ENCODE assay signal across 12 mouse cellular contexts in the genomic region with DNA sequence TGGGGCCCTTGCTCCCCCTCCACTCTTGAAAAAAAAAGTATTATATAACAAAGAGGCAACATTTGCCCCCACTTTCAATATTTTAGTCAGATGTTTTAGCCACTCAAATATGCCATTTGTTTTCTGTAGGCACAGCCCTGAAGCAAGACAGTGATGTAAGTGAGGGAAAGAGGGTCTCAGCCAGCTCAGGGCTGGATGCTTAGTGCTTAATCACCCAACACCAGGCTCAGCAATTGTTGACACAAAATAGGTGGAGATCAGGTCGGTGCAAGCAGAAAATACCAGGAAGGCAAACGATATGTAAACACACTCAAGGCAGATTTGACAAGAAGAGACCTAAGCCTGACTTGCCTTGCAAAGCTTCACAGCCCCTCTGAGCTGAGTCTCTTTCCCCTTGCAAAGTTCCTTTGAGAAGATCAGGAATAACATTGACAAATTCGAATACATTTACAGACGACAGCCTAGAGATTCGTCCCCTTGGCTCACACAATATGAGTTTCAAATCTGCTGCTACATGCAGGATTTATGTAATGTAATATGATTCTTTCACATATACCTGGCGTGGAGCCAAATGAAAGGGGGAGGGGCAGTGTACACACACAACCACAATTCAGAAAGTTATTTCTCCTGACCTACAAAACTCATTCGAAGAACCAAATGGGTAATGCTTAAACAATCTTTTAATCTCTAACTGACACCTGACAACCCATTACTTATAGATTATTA.
DNase-seq lines count a peak whose midpoint lies in the region; ATAC-seq and TF ChIP-seq lines count a peak whose summit lies in the region.
"Had no signal": no experiment of that assay in that cellular context is flagged by ENCODE, and none has a peak within 500 bp of the region (broad histone marks: within the 10 kb centered on the region; RNA-seq: fewer than 3 reads in every experiment).

No protein-coding gene starts in this region.

- intact Hi-C loops in left cerebral cortex, postnatal 10 days (cut with DNase I): no loop called here

- no peak for TF ChIP-seq RAD21 in MEL (IDR thresholded peaks at IDR 0.05; ENCODE audit: low read depth, low read length)

- peaks cover 28 to 35% of the 10 kb centered on the region in 2 experiments for H3K4me1 ChIP-seq in MEL (ENCODE audit: control insufficient read depth in 1 of 2, insufficient read depth in 2 of 2, low read length in 2 of 2)
- H3K4me1 ChIP-seq in lung, postnatal 0 days (ENCODE audit: insufficient read depth, low read depth, low read length): no peaks in the 10 kb centered on the region
- H3K4me1 ChIP-seq: limb, embryonic 15.5 days had no signal

- peak overlapping the region; percentile 40 for H3K9ac ChIP-seq in MEL (ENCODE audit: control insufficient read depth, low read depth, low read length, poor library complexity, severe bottlenecking)
- H3K9ac ChIP-seq in lung, postnatal 0 days (replicated peaks; ENCODE audit: low read depth): no peak overlapping the region
- H3K9ac ChIP-seq: forebrain, postnatal 0 days; limb, embryonic 15.5 days had no signal

- DNase-seq in embryo, embryonic 11 days: peak; percentile 29
- DNase-seq in embryo, embryonic 9.5 days (ENCODE audit: extremely low spot score): no peak
- DNase-seq in kidney, postnatal 14 days: peak; percentile 18
- DNase-seq in kidney, adult 18-20 months: no peak
- peak; percentile 78 for DNase-seq in MEL (ENCODE audit: low read depth, low spot score)
- DNase-seq in lung, postnatal 0 days (ENCODE audit: low spot score): peak; percentile 54
- DNase-seq in left cerebral cortex, postnatal 10 days (ENCODE audit: extremely low spot score in 1 of 2, low spot score in 2 of 2): no peak
- DNase-seq in spleen, adult 12 weeks (ENCODE audit: low spot score): no peak
- DNase-seq: forebrain, postnatal 0 days had no signal

- ATAC-seq in lung, postnatal 0 days: peak; percentile 37; the same call in 1 of the 2 replicates
- ATAC-seq: CD4-positive, CD25-positive, alpha-beta regulatory T cell, adult 4 months; forebrain, postnatal 0 days; inflammation-experienced regulatory T-cells, adult 6 months had no signal

- H3K4me3 ChIP-seq in MEL (ENCODE audit: control insufficient read depth in 1 of 2, insufficient read depth in 1 of 2, low read depth in 2 of 2, low read length in 2 of 2): peak overlapping the region in 1 of 2 experiments; percentile 2; a peak in 1 of 4 replicates
- no peak overlapping the region for H3K4me3 ChIP-seq in lung, postnatal 0 days (ENCODE audit: low read depth, low read length)
- H3K4me3 ChIP-seq: limb, embryonic 15.5 days had no signal

- H3K36me3 ChIP-seq in MEL (ENCODE audit: control insufficient read depth in 1 of 2, insufficient read depth in 2 of 2, low read length in 2 of 2): peaks cover 0 to 46% of the 10 kb centered on the region in 2 experiments; a peak in 2 of 4 replicates
- H3K36me3 ChIP-seq in lung, postnatal 0 days (ENCODE audit: insufficient read depth, low read length): no peaks in the 10 kb centered on the region
- H3K36me3 ChIP-seq: limb, embryonic 15.5 days had no signal

- H3K9me3 ChIP-seq in MEL (replicated peaks; ENCODE audit: insufficient read depth, low read length): no peaks in the 10 kb centered on the region
- no peaks in the 10 kb centered on the region for H3K9me3 ChIP-seq in lung, postnatal 0 days (ENCODE audit: low read length)
- H3K9me3 ChIP-seq: limb, embryonic 15.5 days had no signal

- no peaks in the 10 kb centered on the region for H3K27me3 ChIP-seq in MEL (ENCODE audit: control insufficient read depth in 1 of 2, insufficient read depth in 2 of 2, low read length in 2 of 2)
- no peaks in the 10 kb centered on the region for H3K27me3 ChIP-seq in lung, postnatal 0 days (replicated peaks; ENCODE audit: insufficient read depth, low read length)

- TF ChIP-seq EP300 in MEL (IDR thresholded peaks at IDR 0.05; ENCODE audit: low read depth in 1 of 2, low read length in 2 of 2): peak; percentile 11 to 56; a peak in 2 of 4 replicates
- no peak for TF ChIP-seq EP300 in lung, postnatal 0 days (IDR thresholded peaks at IDR 0.05)

- H3K27ac ChIP-seq in MEL (ENCODE audit: control insufficient read depth, low read depth, low read length): peak overlapping the region; percentile 95
- H3K27ac ChIP-seq in lung, postnatal 0 days (ENCODE audit: low read length): no peak overlapping the region
- H3K27ac ChIP-seq: limb, embryonic 15.5 days had no signal

- no peak for TF ChIP-seq CTCF in MEL (IDR thresholded peaks at IDR 0.05 in 2 of 3, conservative IDR thresholded peaks at IDR 0.05 in 1 of 3; ENCODE audit: control insufficient read depth in 1 of 3, insufficient read depth in 1 of 3, low read depth in 2 of 3, low read length in 3 of 3, poor library complexity in 1 of 3, severe bottlenecking in 1 of 3)
- TF ChIP-seq CTCF in lung, postnatal 0 days (IDR thresholded peaks at IDR 0.05): no peak

- 7% methylated on average over 7 of the region's 7 CpGs for WGBS in lung, postnatal 0 days

- TF ChIP-seq POLR2A in MEL (IDR thresholded peaks at IDR 0.05; ENCODE audit: control insufficient read depth in 1 of 2, insufficient read depth in 1 of 2, low read depth in 1 of 2, low read length in 2 of 2, poor library complexity in 1 of 2): no peak

- H3K4me2 ChIP-seq in lung, postnatal 0 days (replicated peaks; ENCODE audit: low read depth, low read length): no peak overlapping the region
- H3K4me2 ChIP-seq: limb, embryonic 15.5 days had no signal

- H3K79me2 ChIP-seq in MEL (ENCODE audit: control insufficient read depth, insufficient read depth, low read length, poor library complexity): no peaks in the 10 kb centered on the region

TF ChIP-seq in MEL, 35 proteins besides CTCF, POLR2A, EP300 and RAD21:
- TF ChIP-seq ZMIZ1 (IDR thresholded peaks at IDR 0.05; ENCODE audit: low read depth, low read length) (no peak), CHD2 (IDR thresholded peaks at IDR 0.05; ENCODE audit: low read length) (no peak; the same call in 1 of the 2 replicates), GATA1 (IDR thresholded peaks at IDR 0.05; ENCODE audit: low read depth, low read length) (no peak), CHD1 (IDR thresholded peaks at IDR 0.05; ENCODE audit: low read depth, low read length) (0 out of 2 replicates have a peak, but pooled peaks have one; percentile 59), MXI1 (IDR thresholded peaks at IDR 0.05; ENCODE audit: low read depth, low read length) (peak; percentile 48), ETS1 (IDR thresholded peaks at IDR 0.05; ENCODE audit: low read depth, low read length) (peak; percentile 51), TCF12 (IDR thresholded peaks at IDR 0.05; ENCODE audit: low read depth, low read length) (peak; percentile 62; the same call in 1 of the 2 replicates), ZNF384 (IDR thresholded peaks at IDR 0.05; ENCODE audit: low read depth, low read length) (0 out of 2 replicates have a peak, but pooled peaks have one; percentile 3)

Comparison
In these comparisons a context has a peak if more than half of its experiments do, and no peak if none do; other contexts are left out.
1. DNase-seq: peak in embryo, embryonic 11 days (single experiment), kidney, postnatal 14 days (single experiment), MEL (single experiment) and lung, postnatal 0 days (single experiment); none in embryo, embryonic 9.5 days (single experiment), kidney, adult 18-20 months (single experiment), left cerebral cortex, postnatal 10 days (0 of 2) and spleen, adult 12 weeks (single experiment).